Mouse (Mus musculus) left cerebral cortex, adult 8-10 months (tissue): ENCODE data around the gene Adig. TPM values are rescaled to one million over a fixed set of nuclear protein-coding genes. Genes with fewer than 3 reads are reported as not detected.

ENCODE experiments used
- DNase-seq, 2 experiments: peaks; one replicate each; pipeline ENCODE4 v3.0.0; 2022; ENCODE audit warnings: low spot score in 2 of 2
- total RNA-seq, 4 experiments: library from RNA; stranded (reverse); gene quantifications; 2 replicates each; pipeline ENCODE4 v1.2.4; 2022

Gene Adig
- not detected for total RNA-seq

DNA sequence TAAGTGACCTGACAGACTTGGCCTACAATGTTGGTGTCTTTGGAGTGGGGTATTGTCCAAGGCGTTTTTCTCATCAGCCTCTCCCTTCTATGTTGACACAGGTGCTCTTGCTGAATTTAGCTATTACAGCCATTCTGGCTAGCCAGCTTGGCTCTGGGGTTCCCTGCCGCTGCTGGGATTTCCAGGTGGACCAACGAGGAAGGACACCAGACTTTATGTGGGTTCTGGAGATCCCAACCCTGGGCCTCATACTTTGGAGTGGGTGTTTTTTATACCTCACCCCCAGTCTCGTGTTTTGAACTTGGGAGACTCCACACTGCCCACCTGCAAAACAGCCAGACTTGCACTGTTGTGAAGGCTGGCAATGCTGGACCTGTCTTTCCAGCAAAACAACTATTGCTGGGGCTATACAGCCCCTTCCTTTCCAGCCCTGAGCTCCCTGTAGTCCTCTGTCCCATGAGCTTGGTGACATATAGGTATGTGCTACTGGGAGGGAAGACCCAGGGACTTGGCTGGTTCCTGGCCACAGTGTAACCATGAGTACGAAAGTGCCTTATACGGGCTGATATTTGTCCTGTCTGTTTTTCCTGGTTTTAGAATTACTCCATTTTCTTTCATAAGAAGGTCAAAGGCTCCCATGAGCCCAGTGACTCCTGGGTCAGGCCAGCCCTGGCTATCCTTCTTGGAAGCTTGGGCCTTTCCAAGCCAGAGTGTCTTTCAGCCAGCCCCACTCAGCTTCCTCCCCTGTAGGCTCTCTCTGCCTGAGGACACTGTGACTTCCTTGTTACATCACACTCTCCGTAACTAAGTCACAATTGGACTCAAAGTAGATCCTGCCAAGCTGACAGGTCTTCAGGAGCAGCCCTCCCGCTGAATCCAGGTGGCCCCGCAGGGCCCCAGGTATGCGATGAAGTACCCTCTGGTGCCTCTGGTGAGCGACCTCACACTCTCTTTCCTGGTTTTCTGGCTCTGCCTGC is at the start of gene Adig:
Adig (plus strand) TSS at position 777 of the 977 bp plus-strand sequence.
- DNase-seq = no peak

- DNase-seq = no peak
These were observed 46.0 kb upstream of the Adig start for GRCm38 (mm10) chr2:158456451-158456850.

GRCm38 (mm10) chr2:158457610-158458009 is 44.8 kb upstream of the Adig start:
- no peak for DNase-seq

DNA sequence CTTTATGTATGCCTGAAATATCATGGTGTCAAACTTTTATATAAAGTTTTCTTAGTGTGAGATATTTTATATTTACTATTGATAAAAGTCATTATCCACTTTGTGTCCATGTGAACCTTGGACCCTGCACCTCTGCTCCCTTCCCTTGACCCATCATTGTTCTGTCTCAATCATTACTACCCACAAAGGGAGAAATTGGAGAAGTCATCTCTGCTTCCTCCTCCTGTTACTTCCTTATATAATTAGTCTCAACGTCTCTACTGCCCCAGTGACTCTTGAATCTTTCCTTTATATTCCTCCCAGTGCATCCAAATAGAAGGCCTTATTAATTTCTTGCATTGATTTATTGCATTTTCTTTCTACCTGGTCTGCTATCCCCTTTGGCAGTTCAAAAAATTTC is 40.0 kb upstream of the Adig start:
- DNase-seq = no peak

- DNase-seq = no peak
These were observed 28.3 kb upstream of the Adig start for GRCm38 (mm10) chr2:158474159-158474558.

DNA sequence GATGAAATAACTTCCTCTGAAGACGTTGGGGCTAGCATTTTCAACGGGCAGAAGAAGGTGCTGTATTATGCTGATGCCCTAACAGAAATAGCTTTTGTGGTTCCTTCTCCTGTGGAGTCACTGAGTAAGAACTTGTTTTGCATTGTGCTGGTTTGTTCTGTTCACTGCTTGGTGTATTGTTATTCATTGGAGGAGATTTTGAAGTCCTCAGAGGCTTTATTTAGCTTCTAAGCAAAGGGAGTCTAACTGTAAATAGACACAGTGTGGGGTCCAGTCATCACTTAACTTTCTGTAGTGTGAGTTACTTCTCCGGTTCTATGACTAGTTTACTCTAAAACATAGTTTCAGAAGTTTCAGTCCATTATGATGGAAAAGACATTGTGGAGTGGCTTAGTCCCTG is 24.8 kb upstream of the Adig start:
- DNase-seq = no peak

DNA sequence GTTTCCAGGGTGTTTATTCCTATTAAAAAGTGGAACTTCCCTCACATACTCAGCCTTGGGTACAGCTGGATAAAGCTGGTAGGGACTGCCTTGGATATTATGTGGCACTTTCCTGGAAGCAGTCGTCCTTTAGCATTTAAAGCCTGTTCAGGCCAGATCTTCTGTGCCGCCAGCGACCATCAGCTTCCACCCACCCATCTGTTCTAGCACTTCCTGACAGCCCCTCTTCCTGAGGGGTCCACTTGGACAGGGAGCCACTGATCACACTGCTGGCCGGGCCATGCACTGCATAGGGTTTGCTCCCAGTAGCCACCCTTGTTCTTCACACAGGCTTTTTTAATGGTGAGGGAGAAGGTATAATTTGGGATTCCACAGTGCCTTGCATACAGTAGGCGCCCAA is 4.0 kb upstream of the Adig start:
- DNase-seq = no peak

DNA sequence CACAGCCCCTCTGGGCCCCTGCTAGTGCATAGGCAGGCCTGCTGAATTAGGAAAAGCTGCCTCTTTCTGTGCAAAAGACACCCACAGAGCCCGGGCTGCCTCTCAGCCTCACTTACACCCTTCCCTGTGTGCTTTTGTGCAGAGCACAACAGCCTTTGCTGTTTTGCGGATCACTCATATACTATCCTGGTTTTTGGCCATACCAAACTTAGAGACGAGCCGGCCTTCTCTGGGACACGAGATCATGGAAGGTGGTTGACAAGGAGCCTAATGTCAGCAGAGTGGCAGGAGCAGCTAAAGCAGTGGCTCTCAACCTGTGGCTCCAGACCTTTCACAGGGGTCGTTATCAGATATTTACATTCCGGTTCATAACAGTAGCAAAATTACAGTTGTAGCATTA is 814 bp downstream of the Adig start:
- no peak for DNase-seq

GRCm38 (mm10) chr2:158503671-158504070 is 1.3 kb downstream of the Adig start:
- DNase-seq = no peak

DNA sequence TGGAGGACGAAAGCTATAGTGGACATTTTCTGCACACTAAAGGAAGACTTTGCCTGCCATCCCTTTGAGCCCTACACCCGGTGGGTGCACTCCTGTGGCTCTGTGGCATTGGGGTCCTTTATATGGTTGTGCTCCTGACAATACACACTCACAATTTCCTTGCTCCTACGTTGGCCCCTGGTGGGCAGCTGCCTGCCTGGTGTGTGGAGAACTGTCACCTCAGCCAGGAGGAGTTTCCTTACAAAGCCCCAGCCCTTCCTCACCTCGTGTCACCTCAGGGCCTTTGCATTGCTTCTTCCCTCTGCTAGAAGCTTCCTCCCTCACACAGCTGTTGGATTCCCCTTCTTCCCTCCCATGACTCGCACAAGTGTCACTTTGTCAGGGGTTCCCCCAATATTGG is 4.1 kb downstream of the Adig start:
- DNase-seq = no peak

GRCm38 (mm10) chr2:158507046-158507445 is 4.6 kb downstream of the Adig start:
- no peak for DNase-seq

DNA sequence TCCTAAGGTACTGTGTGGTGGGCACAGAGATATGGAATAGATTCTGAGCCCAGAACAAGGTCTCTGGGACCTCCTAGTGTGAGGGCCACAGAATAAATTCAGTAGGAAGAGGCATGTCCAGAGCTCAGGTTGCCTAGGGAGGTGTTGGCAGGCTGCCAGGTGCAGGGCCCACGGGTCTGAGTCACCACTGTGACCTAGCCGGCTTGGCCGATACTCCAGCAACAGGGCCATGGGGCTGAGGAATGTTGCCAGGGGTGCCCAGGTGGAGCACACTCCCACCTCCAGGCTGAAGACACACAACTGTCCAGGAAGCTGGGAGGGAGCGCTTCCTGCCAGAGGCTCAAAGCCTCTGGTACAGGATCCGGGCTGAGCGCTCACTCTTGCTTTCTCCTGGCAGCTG is 8.3 kb downstream of the Adig start:
- no peak for DNase-seq

DNA sequence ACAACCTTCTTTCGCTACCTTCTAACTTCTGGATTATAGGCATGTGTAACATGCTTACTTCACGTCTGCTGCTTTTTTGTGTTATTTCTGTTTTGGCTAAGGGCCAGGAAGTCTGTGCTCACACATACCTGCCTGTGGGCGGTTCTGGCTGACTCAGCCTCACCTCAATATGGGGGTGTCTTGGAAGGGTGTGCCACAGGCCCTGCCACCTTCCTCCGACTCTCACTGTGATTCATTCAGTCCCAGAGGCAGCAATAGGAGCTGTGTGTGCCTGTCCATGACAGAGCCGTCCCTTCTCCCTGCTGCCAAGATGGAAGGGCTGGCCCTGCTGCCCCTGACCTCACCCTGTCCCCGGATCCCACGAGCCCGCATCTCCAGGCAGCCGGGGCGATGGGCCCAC is 10.1 kb downstream of the Adig start, which contains the start of gene Arhgap40:
Arhgap40 (plus strand) TSS at position 269 of the 400 bp plus-strand sequence.
- no peak for DNase-seq

DNA sequence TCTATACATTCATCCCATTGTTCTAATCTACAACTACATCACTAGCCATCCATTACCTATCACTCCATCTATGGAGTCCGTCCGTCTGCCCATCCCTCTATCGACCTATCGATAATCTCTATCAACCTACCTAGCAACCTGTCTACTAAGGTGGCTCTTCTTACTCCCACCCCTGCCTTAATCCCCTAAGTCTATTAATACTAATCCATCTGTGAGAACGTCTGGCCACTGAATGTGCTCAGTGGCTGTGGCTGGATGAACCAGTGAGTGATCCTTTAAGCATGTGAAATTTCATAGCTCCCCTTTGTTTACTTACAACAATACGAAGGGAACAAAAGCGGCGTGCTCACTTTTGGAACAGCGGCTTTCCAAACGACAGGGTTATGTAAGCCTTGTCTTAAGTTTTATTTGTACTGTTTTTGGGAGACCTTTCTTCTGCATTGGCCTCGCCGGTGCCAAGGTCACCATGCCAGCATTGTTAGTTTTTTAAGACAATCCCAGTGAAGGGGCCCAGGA is 11.5 kb downstream of the Adig start:
- no peak for DNase-seq

GRCm38 (mm10) chr2:158518583-158518982 is 16.2 kb downstream of the Adig start:
- no peak for DNase-seq

- DNase-seq = no peak
These were observed 16.7 kb downstream of the Adig start for GRCm38 (mm10) chr2:158519071-158519470.

GRCm38 (mm10) chr2:158519800-158520199 is 17.4 kb downstream of the Adig start:
- no peak for DNase-seq

DNA sequence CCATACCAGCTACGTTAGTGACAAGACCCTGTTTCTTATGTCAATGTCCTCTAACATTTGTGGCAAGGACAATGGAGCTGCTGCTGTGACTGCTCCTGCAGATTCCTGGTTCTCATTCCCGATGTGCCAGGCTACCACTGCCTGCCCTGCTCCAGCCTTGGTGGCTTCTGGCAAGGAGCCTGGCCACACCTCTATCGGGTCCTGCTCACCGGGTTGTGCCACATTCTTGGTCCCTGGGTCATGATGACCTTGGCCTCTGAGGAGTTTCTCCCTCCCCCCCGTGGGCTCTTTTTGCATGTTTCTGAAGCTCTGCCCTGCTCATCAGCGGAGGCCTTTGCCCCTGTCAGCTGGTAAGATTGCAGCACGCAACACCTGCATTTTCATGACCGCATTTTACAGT is 20.6 kb downstream of the Adig start:
- no peak for DNase-seq

DNA sequence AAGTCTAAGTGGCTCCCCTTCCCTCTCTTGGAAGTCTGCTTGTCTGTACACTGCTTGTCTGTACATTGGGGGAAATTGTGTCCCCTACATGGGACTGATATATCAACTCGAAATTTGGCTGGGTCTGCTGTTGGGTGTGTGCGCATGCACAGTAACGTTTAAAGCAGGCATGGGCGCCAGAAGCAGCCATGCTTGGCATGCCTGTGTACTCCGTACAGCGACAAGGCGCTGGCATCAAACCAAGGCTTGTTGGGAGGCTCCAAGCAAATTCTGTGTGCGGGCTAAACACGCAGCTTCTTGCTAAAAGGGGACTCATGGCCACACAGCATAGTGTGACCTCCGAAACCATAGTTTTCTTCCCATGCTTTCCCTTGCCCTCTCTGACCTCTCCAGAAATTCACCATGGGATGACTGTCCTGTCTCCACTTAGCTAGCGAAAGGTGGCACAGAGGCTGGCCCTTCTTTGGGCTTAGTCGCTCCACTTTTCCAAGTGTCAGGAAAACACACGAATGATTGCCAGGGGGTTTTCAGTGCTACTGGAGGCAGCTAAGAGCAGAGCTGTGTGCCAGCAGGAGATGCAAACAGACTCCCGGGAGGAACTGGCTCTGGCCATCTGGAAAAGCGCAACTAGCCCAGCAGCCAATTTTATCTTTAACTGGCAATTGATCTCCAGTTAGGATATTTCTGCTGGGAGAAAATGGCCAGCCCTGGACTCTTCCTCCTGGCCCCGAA is 21.9 kb downstream of the Adig start:
- DNase-seq = no peak

DNA sequence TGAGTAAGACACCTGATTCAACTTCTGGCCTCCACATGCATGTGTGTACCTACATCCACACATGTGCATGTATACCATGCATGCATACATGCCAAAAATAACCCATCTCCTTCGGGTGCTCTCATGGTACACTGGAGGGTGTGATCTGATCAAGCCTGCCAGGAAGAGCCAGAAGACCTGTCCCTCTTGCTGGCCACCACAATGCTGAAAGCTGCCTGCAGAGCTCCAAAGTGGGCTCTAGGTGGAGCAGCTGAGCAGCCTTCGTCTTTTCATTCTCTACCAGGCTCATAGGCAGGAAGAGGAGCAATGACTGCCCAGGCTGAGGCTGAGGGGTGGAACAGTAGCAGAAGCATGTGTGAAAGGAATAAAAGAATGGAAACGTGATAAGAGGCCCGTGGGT is 31.7 kb downstream of the Adig start:
- DNase-seq = no peak

- DNase-seq = no peak
These were observed 32.1 kb downstream of the Adig start for GRCm38 (mm10) chr2:158534559-158534958.
